Mouse (Mus musculus): ENCODE measurements at regions not wholly inside any gene's neighbourhood (a gene's known extent, or its start where the extent isn't known, plus 50 kb on each side); places are given as distances from the start of the nearest gene placed in this dataset.

GRCm38 (mm10) chr3:136531604-136532003 is 138.3 kb upstream of the Ppp3ca start:
- Histone ChIP-seq H3K27ac (ENCODE audit: low read depth) (no peak overlapping the region), H3K4me3 (ENCODE audit: low read depth, low read length) (no peak overlapping the region), H3K4me2 (ENCODE audit: low read length) (no peak overlapping the region), H3K4me1 (replicated peaks; ENCODE audit: control insufficient read depth, insufficient read depth, low read length) (no peaks in the 10 kb centered on the region), H3K9ac (ENCODE audit: low read length) (no peak overlapping the region), H3K27me3 (replicated peaks; ENCODE audit: control insufficient read depth, insufficient read depth, low read length) (no peaks in the 10 kb centered on the region), H3K9me3 (ENCODE audit: control insufficient read depth, low read length) (no peaks in the 10 kb centered on the region), H3K36me3 (ENCODE audit: control insufficient read depth, insufficient read depth, low read length) (no peaks in the 10 kb centered on the region)
- no peak for ATAC-seq (replicated peaks; ENCODE audit: low FRiP score, low TSS enrichment, low read depth)
- no peak for DNase-seq (ENCODE audit: low spot score)
- 97% methylated on average over 1 of the region's 1 CpGs for WGBS

- DNase-seq (ENCODE audit: low spot score) = no peak
- no peak for ATAC-seq (replicated peaks; ENCODE audit: low FRiP score, low TSS enrichment, low read depth)
Observed at GRCm38 (mm10) chr3:136508575-136508974, 161.3 kb upstream of the Ppp3ca start.

GRCm38 (mm10) chr3:136507070-136507469 is 162.9 kb upstream of the Ppp3ca start:
- ATAC-seq (replicated peaks; ENCODE audit: low FRiP score, low TSS enrichment, low read depth) = no peak
- Histone ChIP-seq H3K4me1 (replicated peaks; ENCODE audit: control insufficient read depth, insufficient read depth, low read length) (no peaks in the 10 kb centered on the region), H3K27ac (ENCODE audit: low read depth) (no peak overlapping the region), H3K36me3 (ENCODE audit: control insufficient read depth, insufficient read depth, low read length) (no peaks in the 10 kb centered on the region), H3K4me3 (ENCODE audit: low read depth, low read length) (no peak overlapping the region), H3K9me3 (ENCODE audit: control insufficient read depth, low read length) (no peaks in the 10 kb centered on the region), H3K27me3 (replicated peaks; ENCODE audit: control insufficient read depth, insufficient read depth, low read length) (no peaks in the 10 kb centered on the region), H3K4me2 (ENCODE audit: low read length) (no peak overlapping the region), H3K9ac (ENCODE audit: low read length) (no peak overlapping the region)
- 83% methylated on average over 7 of the region's 7 CpGs for WGBS
- DNase-seq (ENCODE audit: low spot score) = no peak

More at GRCm38 (mm10) chr3:136508575-136508974, 161.3 kb upstream of the Ppp3ca start:
- no peaks in the 10 kb centered on the region for H3K9me3 ChIP-seq (ENCODE audit: control insufficient read depth, low read length)
- no peak overlapping the region for H3K9ac ChIP-seq (ENCODE audit: low read length)
- no peak overlapping the region for H3K4me2 ChIP-seq (ENCODE audit: low read length)
- H3K27ac ChIP-seq (ENCODE audit: low read depth) = no peak overlapping the region
- no peaks in the 10 kb centered on the region for H3K36me3 ChIP-seq (ENCODE audit: control insufficient read depth, insufficient read depth, low read length)
- H3K4me1 ChIP-seq (replicated peaks; ENCODE audit: control insufficient read depth, insufficient read depth, low read length) = no peaks in the 10 kb centered on the region
- no peaks in the 10 kb centered on the region for H3K27me3 ChIP-seq (replicated peaks; ENCODE audit: control insufficient read depth, insufficient read depth, low read length)
- WGBS = 48% methylated on average over 2 of the region's 2 CpGs
- no peak overlapping the region for H3K4me3 ChIP-seq (ENCODE audit: low read depth, low read length)

- no peak overlapping the region for H3K4me2 ChIP-seq (ENCODE audit: low read length)
Observed at GRCm38 (mm10) chr3:136494831-136495230, 169.0 kb upstream of the Bank1 start.

GRCm38 (mm10) chr3:136491683-136492082 is 165.8 kb upstream of the Bank1 start:
- Histone ChIP-seq H3K4me1 (replicated peaks; ENCODE audit: control insufficient read depth, insufficient read depth, low read length) (no peaks in the 10 kb centered on the region), H3K27me3 (replicated peaks; ENCODE audit: control insufficient read depth, insufficient read depth, low read length) (no peaks in the 10 kb centered on the region), H3K4me3 (ENCODE audit: low read depth, low read length) (no peak overlapping the region), H3K36me3 (ENCODE audit: control insufficient read depth, insufficient read depth, low read length) (no peaks in the 10 kb centered on the region), H3K27ac (ENCODE audit: low read depth) (no peak overlapping the region), H3K9me3 (ENCODE audit: control insufficient read depth, low read length) (no peaks in the 10 kb centered on the region), H3K4me2 (ENCODE audit: low read length) (no peak overlapping the region), H3K9ac (ENCODE audit: low read length) (no peak overlapping the region)
- DNase-seq (ENCODE audit: low spot score) = no peak
- WGBS = 87% methylated on average over 2 of the region's 2 CpGs
- ATAC-seq (replicated peaks; ENCODE audit: low FRiP score, low TSS enrichment, low read depth) = no peak

More at GRCm38 (mm10) chr3:136494831-136495230, 169.0 kb upstream of the Bank1 start:
- no peak overlapping the region for H3K9ac ChIP-seq (ENCODE audit: low read length)
- no peaks in the 10 kb centered on the region for H3K36me3 ChIP-seq (ENCODE audit: control insufficient read depth, insufficient read depth, low read length)
- H3K4me1 ChIP-seq (replicated peaks; ENCODE audit: control insufficient read depth, insufficient read depth, low read length) = no peaks in the 10 kb centered on the region
- DNase-seq (ENCODE audit: low spot score) = no peak
- no peak for ATAC-seq (replicated peaks; ENCODE audit: low FRiP score, low TSS enrichment, low read depth)
- no peaks in the 10 kb centered on the region for H3K27me3 ChIP-seq (replicated peaks; ENCODE audit: control insufficient read depth, insufficient read depth, low read length)
- H3K27ac ChIP-seq (ENCODE audit: low read depth) = no peak overlapping the region
- no peak overlapping the region for H3K4me3 ChIP-seq (ENCODE audit: low read depth, low read length)
- H3K9me3 ChIP-seq (ENCODE audit: control insufficient read depth, low read length) = no peaks in the 10 kb centered on the region

- ATAC-seq (replicated peaks; ENCODE audit: low FRiP score, low TSS enrichment, low read depth) (no peak), DNase-seq (ENCODE audit: low spot score) (no peak)
- Histone ChIP-seq H3K4me1 (replicated peaks; ENCODE audit: control insufficient read depth, insufficient read depth, low read length) (no peaks in the 10 kb centered on the region), H3K27ac (ENCODE audit: low read depth) (no peak overlapping the region), H3K9me3 (ENCODE audit: control insufficient read depth, low read length) (no peaks in the 10 kb centered on the region), H3K36me3 (ENCODE audit: control insufficient read depth, insufficient read depth, low read length) (no peaks in the 10 kb centered on the region), H3K27me3 (replicated peaks; ENCODE audit: control insufficient read depth, insufficient read depth, low read length) (no peaks in the 10 kb centered on the region), H3K9ac (ENCODE audit: low read length) (no peak overlapping the region), H3K4me2 (ENCODE audit: low read length) (no peak overlapping the region), H3K4me3 (ENCODE audit: low read depth, low read length) (no peak overlapping the region)
- 91% methylated on average over 3 of the region's 3 CpGs for WGBS
Observed at GRCm38 (mm10) chr3:136471693-136472092, 145.8 kb upstream of the Bank1 start.

- WGBS = 84% methylated on average over 3 of the region's 3 CpGs
- no peaks in the 10 kb centered on the region for H3K4me1 ChIP-seq (replicated peaks; ENCODE audit: control insufficient read depth, insufficient read depth, low read length)
- ATAC-seq (replicated peaks; ENCODE audit: low FRiP score, low TSS enrichment, low read depth) = no peak
Observed at GRCm38 (mm10) chr3:136462747-136463146, 136.9 kb upstream of the Bank1 start.

GRCm38 (mm10) chr3:136456471-136457117 is 130.7 kb upstream of the Bank1 start:
- H3K36me3 ChIP-seq (ENCODE audit: control insufficient read depth, insufficient read depth, low read length) = no peaks in the 10 kb centered on the region
- WGBS = 81% methylated on average over 10 of the region's 10 CpGs
- H3K27ac ChIP-seq (ENCODE audit: low read depth) = no peak overlapping the region
- no peaks in the 10 kb centered on the region for H3K4me1 ChIP-seq (replicated peaks; ENCODE audit: control insufficient read depth, insufficient read depth, low read length)
- H3K4me2 ChIP-seq (ENCODE audit: low read length) = no peak overlapping the region
- H3K9me3 ChIP-seq (ENCODE audit: control insufficient read depth, low read length) = no peaks in the 10 kb centered on the region
- DNase-seq (ENCODE audit: low spot score) (no peak), ATAC-seq (replicated peaks; ENCODE audit: low FRiP score, low TSS enrichment, low read depth) (no peak)
- H3K9ac ChIP-seq (ENCODE audit: low read length) = no peak overlapping the region
- no peak overlapping the region for H3K4me3 ChIP-seq (ENCODE audit: low read depth, low read length)
- no peaks in the 10 kb centered on the region for H3K27me3 ChIP-seq (replicated peaks; ENCODE audit: control insufficient read depth, insufficient read depth, low read length)

More at GRCm38 (mm10) chr3:136462747-136463146, 136.9 kb upstream of the Bank1 start:
- Histone ChIP-seq H3K27ac (ENCODE audit: low read depth) (no peak overlapping the region), H3K36me3 (ENCODE audit: control insufficient read depth, insufficient read depth, low read length) (no peaks in the 10 kb centered on the region), H3K4me3 (ENCODE audit: low read depth, low read length) (no peak overlapping the region), H3K9ac (ENCODE audit: low read length) (no peak overlapping the region), H3K9me3 (ENCODE audit: control insufficient read depth, low read length) (no peaks in the 10 kb centered on the region), H3K4me2 (ENCODE audit: low read length) (no peak overlapping the region), H3K27me3 (replicated peaks; ENCODE audit: control insufficient read depth, insufficient read depth, low read length) (no peaks in the 10 kb centered on the region)
- DNase-seq (ENCODE audit: low spot score) = no peak

Measured in intestine, embryonic 14.5 days (tissue).